Mouse (Mus musculus): ENCODE data around the gene Morn4. TPM values are rescaled to one million over a fixed set of nuclear protein-coding genes. Genes with fewer than 3 reads are reported as not detected.
A peak's percentile ranks its signal among the peaks of the same experiment; 100 is the strongest.

The Morn4 gene
- polyA plus RNA-seq, 1 experiment from 2014 or later = 154 TPM

DNA sequence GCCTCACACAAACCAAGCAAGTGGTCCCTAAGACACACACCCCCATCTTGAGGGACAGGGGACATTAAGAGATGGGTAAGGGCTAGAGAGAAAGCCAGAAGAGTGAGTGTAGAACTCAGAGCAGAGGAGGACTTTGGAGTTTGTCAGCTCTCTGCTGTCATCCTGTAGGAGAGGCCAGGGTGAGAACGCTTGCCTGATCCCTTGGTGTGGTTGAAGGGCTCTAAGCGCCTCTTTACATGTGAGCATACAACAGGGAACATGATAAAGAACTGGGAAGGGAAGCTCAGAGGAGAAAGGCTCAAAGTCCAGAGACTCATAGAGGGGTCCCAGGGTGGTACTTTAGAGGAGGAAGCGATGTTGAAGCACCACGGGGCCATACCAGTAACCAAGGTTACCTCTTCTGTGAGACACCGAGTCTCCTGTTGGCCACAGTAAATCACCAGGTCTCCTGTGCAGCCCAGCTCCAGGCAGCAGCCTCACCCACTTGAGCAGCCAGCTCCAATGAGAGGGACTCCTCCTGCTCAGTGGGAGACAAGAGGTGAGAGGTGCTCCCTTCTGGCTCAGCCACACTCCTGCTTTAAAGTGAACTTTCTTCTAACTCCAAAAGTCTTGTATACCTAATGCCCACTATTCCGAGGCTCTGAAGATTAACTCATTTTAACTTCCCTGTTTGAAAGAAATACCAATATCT, 29.3 kb downstream of the Morn4 start:
- Histone ChIP-seq H3K9ac (no peak overlapping the region), H3K4me1 (no peaks in the 10 kb centered on the region), H3K36me3 (replicated peaks) (no peaks in the 10 kb centered on the region), H3K4me2 (no peak overlapping the region), H3K4me3 (no peak overlapping the region), H3K27me3 (replicated peaks) (no peaks in the 10 kb centered on the region), H3K27ac (no peak overlapping the region), H3K9me3 (no peaks in the 10 kb centered on the region)
- no peak for ATAC-seq (replicated peaks)
- 80% methylated on average over 6 of the region's 6 CpGs for WGBS

DNA sequence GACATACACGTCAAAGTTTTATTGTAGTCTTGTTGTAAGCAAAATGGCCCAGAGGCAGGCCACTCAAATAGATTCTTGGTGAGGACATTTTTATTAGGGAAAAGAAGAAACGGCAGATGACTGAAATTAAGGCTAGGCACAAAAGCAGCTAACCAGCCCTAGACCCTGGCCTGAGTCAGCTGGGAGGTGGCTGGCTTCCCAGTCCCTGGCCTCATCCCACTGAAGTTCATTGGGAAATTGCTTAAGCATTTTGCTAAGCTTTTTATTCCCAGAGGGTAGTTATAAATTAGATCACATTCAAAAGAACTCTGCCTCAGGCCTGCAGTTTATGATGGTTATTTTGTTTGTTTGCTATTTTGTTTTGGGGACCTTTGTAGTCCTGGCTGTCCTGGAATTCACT, 30.3 kb downstream of the Morn4 start:
- Histone ChIP-seq H3K4me3 (no peak overlapping the region), H3K27me3 (replicated peaks) (no peaks in the 10 kb centered on the region), H3K4me2 (no peak overlapping the region), H3K9me3 (no peaks in the 10 kb centered on the region), H3K27ac (no peak overlapping the region), H3K36me3 (replicated peaks) (no peaks in the 10 kb centered on the region), H3K9ac (no peak overlapping the region), H3K4me1 (no peaks in the 10 kb centered on the region)
- 82% methylated on average over 2 of the region's 2 CpGs for WGBS
- ATAC-seq (replicated peaks) = no peak

DNA sequence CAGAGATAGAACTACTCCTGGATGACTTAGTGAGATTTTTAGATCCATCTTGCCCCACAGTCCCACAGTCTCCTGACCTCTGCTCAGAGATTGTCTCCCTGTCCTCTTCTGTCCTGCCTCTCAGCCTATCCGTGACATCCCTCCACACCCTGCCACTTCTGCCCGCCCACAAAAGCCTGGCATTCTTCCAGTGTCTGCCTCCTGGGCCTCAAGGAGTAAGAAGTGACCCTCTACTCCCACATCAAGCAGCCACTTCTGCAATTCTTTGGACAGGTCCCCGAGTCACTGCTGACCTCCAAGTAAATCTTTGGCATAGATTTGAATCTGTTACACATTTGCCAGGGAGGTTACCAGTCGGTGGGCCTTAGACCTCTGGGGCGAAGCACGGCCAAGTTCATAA, 31.9 kb downstream of the Morn4 start:
- no peak overlapping the region for H3K27ac ChIP-seq
- no peak overlapping the region for H3K4me2 ChIP-seq
- H3K9ac ChIP-seq = no peak overlapping the region
- H3K9me3 ChIP-seq = no peaks in the 10 kb centered on the region
- no peaks in the 10 kb centered on the region for H3K27me3 ChIP-seq (replicated peaks)
- H3K4me3 ChIP-seq = no peak overlapping the region
- no peaks in the 10 kb centered on the region for H3K4me1 ChIP-seq
- 80% methylated on average over 6 of the region's 6 CpGs for WGBS
- ATAC-seq (replicated peaks) = no peak
- no peaks in the 10 kb centered on the region for H3K36me3 ChIP-seq (replicated peaks)

DNA sequence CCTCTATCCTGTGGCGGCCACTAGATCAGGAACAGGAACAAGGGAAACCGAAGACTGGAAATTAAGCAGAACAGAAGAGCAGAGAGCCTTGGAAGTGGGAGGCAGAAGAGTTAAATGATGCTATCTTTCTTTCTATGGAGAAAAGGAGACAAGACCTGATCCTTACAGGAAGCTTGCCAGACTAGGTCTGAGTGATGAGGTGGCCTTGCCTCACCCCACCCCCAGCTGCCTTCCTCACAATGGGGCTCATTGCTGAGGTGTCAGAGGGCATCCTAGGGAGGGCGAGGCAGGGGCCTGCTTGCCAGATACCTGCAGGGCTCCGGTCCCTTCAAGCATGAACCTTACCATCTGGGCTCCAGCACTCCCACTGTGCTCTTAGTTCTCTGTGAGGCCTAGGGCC, 34.2 kb downstream of the Morn4 start, which contains the start of gene 4933411K16Rik:
4933411K16Rik (plus strand) TSS at position 301 of the 400 bp plus-strand sequence.
- Histone ChIP-seq H3K4me1 (no peaks in the 10 kb centered on the region), H3K4me2 (no peak within 1 kb of the TSS), H3K9me3 (no peaks in the 10 kb centered on the region), H3K36me3 (replicated peaks) (no peaks in the 10 kb centered on the region), H3K9ac (no peak within 1 kb of the TSS), H3K27me3 (replicated peaks) (no peaks in the 10 kb centered on the region), H3K4me3 (no peak within 1 kb of the TSS), H3K27ac (no peak within 1 kb of the TSS)
- 82% methylated on average over 4 of the region's 4 CpGs for WGBS
- no peak for ATAC-seq (replicated peaks)

DNA sequence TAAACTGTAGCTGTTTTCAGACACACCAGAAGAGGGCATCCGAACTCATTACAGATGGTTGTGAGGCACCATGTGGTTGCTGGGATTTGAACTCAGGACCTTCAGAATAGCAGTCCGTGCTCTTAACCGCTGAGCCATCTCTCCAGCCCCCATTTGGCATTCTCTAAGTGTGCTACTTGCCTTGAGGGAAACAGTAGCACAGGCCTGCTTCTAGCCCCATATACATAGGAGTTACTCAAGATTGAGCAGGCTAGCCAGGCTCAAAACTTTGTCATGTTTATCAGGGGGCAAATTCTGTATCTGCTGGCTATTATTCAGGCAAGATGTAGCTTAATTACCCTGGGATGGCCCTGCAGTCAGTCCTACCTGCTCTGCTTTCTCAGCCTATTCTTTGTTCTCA, 34.8 kb downstream of the Morn4 start:
- WGBS = 88% methylated on average over 3 of the region's 3 CpGs
- no peaks in the 10 kb centered on the region for H3K36me3 ChIP-seq (replicated peaks)
- no peaks in the 10 kb centered on the region for H3K4me1 ChIP-seq
- H3K27me3 ChIP-seq (replicated peaks) = no peaks in the 10 kb centered on the region
- no peaks in the 10 kb centered on the region for H3K9me3 ChIP-seq
- H3K4me2 ChIP-seq = no peak overlapping the region
- no peak for ATAC-seq (replicated peaks)
- H3K9ac ChIP-seq = no peak overlapping the region
- H3K27ac ChIP-seq = no peak overlapping the region
- H3K4me3 ChIP-seq = no peak overlapping the region

DNA sequence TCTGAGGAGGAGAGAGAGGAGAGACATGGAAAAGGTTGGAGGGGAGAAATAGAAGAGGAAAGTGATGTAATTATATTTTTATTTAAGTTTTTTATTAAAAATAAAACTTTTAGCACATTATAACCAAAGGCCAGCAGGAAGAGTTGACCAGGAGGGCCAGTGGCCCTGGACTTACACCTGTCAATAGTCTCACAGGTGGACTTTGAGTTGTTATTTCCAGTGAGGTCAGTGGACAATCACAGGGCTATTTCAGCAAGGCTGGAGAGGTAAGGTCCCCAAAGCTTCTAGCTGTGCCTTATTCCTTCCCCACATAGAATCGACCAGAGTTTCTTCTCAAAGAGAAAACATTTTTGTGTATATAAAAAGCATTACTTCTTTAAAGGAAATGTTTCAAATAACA, 35.9 kb downstream of the Morn4 start:
- no peaks in the 10 kb centered on the region for H3K27me3 ChIP-seq (replicated peaks)
- H3K36me3 ChIP-seq (replicated peaks) = no peaks in the 10 kb centered on the region
- WGBS = 86% methylated on average over 1 of the region's 1 CpGs
- ATAC-seq (replicated peaks) = no peak
- H3K4me3 ChIP-seq = no peak overlapping the region
- no peak overlapping the region for H3K27ac ChIP-seq
- no peaks in the 10 kb centered on the region for H3K4me1 ChIP-seq
- no peak overlapping the region for H3K9ac ChIP-seq
- H3K9me3 ChIP-seq = no peaks in the 10 kb centered on the region
- no peak overlapping the region for H3K4me2 ChIP-seq

DNA sequence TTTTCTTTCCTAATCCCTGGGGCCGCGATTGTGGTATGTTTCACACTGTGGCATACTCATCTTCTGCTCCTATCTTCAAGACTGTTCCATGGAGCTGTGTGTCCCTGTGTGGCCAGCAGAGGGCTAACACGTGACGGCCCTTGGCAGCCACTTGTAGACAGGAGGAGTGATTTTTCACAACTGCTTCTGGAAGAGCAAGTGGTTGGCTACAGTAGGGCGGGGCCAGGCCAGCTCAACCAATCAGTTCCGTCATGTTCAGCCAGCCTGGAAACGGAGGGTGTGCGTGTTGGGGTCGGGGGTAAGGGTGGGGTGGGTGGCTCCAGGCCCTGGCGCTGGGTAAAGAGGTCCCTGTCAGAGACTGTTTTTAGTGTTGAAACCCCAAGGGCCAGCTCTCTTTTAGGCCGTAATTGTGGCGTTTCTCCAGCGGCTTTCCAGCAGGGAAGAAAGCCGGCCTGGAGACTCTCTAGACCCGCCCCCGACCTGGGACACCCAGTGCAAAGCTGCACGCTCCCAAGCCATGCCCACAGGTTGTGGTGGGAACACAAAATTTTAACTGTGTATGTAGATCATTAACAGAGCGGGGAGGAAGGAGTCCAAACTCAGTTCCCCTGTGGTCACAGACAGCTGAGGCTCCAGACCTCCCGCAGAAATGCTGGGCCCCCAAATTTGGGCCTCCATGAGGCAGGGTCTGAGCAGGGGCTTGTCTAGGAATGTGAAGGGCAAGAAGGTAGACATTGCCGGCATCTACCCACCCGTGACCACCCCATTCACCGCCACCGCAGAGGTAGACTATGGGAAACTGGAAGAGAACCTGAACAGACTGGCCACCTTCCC, 40.7 kb downstream of the Morn4 start, which contains the start of gene Hoga1:
Hoga1 (plus strand) TSS at position 342 of the 834 bp plus-strand sequence.
- Histone ChIP-seq H3K27ac (no peak within 1 kb of the TSS), H3K4me2 (peak within 1 kb of the TSS; percentile 42), H3K4me3 (peak within 1 kb of the TSS; percentile 22), H3K9me3 (no peaks in the 10 kb centered on the region), H3K27me3 (replicated peaks) (no peaks in the 10 kb centered on the region), H3K36me3 (replicated peaks) (no peaks in the 10 kb centered on the region), H3K9ac (no peak within 1 kb of the TSS; the same call in 1 of the 2 replicates), H3K4me1 (no peaks in the 10 kb centered on the region)
- 26% methylated on average over 23 of the region's 23 CpGs for WGBS
- peak; percentile 72 for ATAC-seq (replicated peaks)

DNA sequence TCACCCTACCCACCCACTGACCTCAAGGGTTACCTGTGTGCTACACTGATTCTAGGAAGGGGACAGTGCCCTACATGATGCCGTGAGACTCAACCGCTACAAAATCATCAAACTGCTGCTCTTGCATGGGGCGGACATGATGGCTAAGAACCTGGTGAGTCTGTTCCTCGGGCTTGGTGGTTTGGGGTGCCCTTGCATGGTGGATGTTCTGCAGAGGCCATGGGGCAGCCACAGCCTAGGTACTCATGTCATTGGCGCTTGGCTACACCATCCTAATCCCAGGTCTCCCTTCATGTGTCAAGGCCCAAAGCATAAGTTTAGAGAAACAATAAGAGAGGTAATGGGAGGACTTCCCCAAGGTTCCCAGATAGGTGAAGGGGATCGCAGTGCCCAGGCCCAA, 42.2 kb downstream of the Morn4 start:
- no peak overlapping the region for H3K4me3 ChIP-seq

DNA sequence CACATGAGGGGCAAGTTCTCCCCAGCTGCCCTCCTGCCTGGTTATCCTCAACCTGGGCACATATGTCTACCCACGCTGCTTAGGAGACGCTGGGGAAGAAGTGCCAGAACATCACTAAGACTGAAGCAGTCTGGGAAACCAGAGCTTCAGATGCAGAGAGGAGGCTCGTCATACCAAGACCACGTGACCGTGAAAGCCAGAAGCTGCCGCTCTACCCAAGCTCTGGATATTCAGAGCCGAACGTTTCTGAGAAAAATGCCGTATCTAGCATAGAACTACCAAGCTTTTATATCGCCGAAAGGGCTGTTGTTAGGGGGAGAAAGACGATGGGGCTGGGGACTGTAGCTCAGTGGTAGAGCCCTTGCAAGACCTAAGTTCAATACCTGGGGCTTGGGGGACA, 47.8 kb downstream of the Morn4 start:
- no peak for ATAC-seq (replicated peaks)
- Histone ChIP-seq H3K27ac (no peak overlapping the region), H3K9ac (no peak overlapping the region), H3K4me1 (peaks cover 3% of the 10 kb centered on the region; the same call in 1 of the 2 replicates), H3K4me2 (no peak overlapping the region), H3K4me3 (no peak overlapping the region), H3K9me3 (no peaks in the 10 kb centered on the region), H3K27me3 (replicated peaks) (no peaks in the 10 kb centered on the region), H3K36me3 (replicated peaks) (no peaks in the 10 kb centered on the region)
- 93% methylated on average over 12 of the region's 12 CpGs for WGBS

More for the DNA sequence above, 42.2 kb downstream of the Morn4 start:
- H3K27me3 ChIP-seq (replicated peaks) = no peaks in the 10 kb centered on the region
- 93% methylated on average over 6 of the region's 6 CpGs for WGBS
- no peak overlapping the region for H3K9ac ChIP-seq
- no peaks in the 10 kb centered on the region for H3K9me3 ChIP-seq
- no peak for ATAC-seq (replicated peaks)
- H3K36me3 ChIP-seq (replicated peaks) = no peaks in the 10 kb centered on the region
- H3K4me1 ChIP-seq = no peaks in the 10 kb centered on the region
- H3K4me2 ChIP-seq = no peak overlapping the region
- H3K27ac ChIP-seq = no peak overlapping the region

DNA sequence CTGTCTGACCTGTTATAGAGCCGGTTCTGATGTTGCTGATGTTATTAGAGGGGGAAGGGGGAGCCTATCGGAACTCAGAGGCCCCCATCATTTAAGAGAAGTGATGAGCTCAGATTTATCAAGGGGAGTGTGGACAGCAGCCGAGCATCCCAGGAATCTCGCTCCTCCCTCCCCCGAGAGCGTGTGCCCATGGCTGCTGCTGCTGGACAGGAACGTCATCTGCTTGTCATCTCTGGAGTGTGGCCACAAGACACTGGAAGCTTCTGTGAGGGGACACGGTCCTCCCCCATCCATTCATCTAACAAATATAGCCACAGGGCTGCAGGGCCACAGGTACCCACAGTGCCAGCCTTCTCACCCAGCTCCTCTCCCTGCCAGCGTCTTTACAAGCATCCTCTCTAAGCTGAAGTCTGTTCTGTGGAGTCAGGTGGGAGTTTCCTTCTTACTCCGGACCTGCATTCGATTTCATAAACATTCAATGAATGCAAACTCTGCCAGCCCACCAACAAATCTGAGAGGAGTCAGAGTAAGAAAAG, 48.9 kb downstream of the Morn4 start:
- ATAC-seq (replicated peaks) = no peak
- Histone ChIP-seq H3K36me3 (replicated peaks) (no peaks in the 10 kb centered on the region), H3K4me3 (no peak overlapping the region), H3K4me2 (no peak overlapping the region), H3K9ac (no peak overlapping the region), H3K9me3 (no peaks in the 10 kb centered on the region), H3K27ac (no peak overlapping the region), H3K4me1 (peaks cover 3% of the 10 kb centered on the region; the same call in 1 of the 2 replicates), H3K27me3 (replicated peaks) (no peaks in the 10 kb centered on the region)
- WGBS = 84% methylated on average over 11 of the region's 11 CpGs

DNA sequence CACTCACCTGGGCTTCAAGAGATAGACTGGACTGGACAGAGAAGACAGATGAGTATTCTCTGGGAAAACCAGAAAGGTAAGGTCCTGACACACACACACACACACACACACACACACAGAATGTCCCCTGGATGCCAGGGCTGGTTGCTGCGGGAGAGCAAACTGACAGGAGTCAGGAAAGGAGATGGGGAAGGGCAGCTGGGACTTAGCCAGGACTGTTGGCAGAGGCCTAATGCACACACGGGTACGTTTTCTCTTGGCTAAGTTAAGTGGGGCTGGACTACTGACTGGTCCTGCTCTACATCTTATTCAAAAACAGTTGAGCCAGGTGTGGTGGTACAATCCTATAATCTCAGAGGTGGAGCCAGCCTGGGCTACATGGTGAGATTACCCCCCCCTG, 49.8 kb downstream of the Morn4 start:
- Histone ChIP-seq H3K4me1 (peaks cover 3% of the 10 kb centered on the region; the same call in 1 of the 2 replicates), H3K9ac (no peak overlapping the region), H3K9me3 (no peaks in the 10 kb centered on the region), H3K27me3 (replicated peaks) (no peaks in the 10 kb centered on the region), H3K4me3 (no peak overlapping the region), H3K4me2 (no peak overlapping the region), H3K36me3 (replicated peaks) (no peaks in the 10 kb centered on the region), H3K27ac (no peak overlapping the region)
- ATAC-seq (replicated peaks) = no peak
- WGBS = 72% methylated on average over 3 of the region's 3 CpGs

DNA sequence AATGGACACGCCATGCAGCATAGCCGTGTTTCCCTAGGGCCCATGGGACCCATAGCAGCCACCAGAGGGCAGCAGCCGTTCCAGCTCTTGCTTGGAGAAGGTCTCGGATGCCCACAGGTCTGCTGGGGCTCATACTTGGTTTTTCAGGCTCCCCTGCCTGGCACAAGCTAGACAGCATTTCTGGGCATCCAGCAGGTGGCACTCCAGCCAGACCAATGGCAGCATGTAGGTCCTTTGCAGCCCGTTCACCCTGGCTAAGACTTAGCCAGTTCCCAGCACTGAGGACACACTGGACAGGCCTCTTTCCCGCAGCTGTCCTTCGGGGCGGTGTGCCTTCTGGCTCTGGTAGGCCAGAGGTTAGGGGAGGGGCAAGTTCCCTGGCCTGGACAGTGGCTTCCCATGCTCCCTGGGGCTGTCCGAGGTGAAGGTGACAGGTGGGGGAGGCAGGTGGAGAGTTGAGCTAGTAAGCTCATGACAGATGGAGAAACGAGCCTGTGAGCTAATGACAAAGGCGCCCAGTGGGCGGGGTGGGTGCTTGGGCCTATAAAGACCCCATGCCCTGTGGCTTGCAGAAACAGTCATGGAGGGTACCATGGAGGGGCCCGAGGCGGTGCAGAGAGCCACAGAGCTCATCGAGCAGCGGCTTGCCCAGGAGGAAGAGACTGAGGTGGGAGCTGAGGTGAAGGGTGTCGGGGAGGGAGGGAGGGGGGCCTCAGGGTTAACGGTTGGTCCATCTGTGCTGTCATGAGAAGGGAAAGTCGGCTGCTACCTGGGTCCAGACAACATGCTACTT, 50.5 kb downstream of the Morn4 start, which contains the start of gene Ankrd2:
Ankrd2 (plus strand) TSS at position 545 of the 793 bp plus-strand sequence.
- 66% methylated on average over 19 of the region's 19 CpGs for WGBS
- Histone ChIP-seq H3K4me1 (peaks cover 3% of the 10 kb centered on the region; the same call in 1 of the 2 replicates), H3K4me2 (no peak within 1 kb of the TSS), H3K27me3 (replicated peaks) (no peaks in the 10 kb centered on the region), H3K36me3 (replicated peaks) (no peaks in the 10 kb centered on the region), H3K9me3 (no peaks in the 10 kb centered on the region), H3K9ac (no peak within 1 kb of the TSS), H3K4me3 (no peak within 1 kb of the TSS), H3K27ac (no peak within 1 kb of the TSS)
- ATAC-seq (replicated peaks) = peak; percentile 74

Data from midbrain, embryonic 15.5 days (tissue).